Mouse (Mus musculus): ENCODE data around the gene Gramd1a.

Gramd1a gene

GRCm38 (mm10) chr7:31119556-31119955 is 36.1 kb downstream of the Gramd1a start:
- no peak for DNase-seq

DNA sequence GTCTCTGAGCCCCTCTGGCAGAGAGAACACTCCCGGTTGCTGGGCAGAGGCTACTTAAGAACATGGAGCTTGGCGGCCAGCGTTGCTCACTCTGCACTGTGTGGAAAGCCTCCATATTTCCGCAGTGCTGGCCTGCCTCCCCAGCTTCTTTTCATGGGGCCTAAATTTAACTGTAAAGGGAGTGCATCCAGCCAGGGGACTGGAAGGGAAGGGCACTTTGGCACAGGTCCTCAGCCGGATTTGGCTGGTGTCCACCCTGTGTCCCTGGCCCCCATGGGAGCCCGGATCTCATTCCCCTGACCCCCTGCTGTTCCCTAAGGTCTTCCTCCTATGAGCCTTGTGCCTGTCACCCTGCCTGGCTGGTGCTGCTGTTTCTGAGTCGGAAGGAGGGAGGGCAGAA is 37.2 kb downstream of the Gramd1a start:
- DNase-seq: no peak

- no peak for DNase-seq
Observed at GRCm38 (mm10) chr7:31117465-31117864, 38.2 kb downstream of the Gramd1a start.

- DNase-seq: no peak
Observed at GRCm38 (mm10) chr7:31116721-31117145, 39.0 kb downstream of the Gramd1a start.

DNA sequence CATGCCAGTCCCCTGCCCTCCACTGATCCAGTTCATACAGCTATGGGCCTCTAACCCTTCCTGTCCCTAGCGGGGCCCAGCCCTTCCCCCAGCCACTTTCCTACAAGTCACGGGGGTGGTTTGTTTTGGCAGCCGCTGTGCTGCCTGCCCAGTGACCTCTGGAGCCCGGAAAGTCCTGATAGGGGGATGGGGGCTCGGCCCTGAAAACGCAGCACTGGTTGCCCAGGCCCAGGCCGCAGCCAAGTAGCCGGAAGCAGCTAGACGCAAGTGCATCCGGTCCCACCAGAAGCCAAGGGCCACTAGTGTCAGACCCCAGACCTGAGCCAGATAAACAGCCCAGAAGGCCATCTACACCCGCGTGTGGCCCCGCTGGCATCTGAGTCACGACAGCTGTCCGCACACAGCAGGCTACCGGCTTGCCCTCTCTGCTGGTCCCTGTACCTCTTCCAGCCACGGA is 40.1 kb downstream of the Gramd1a start:
- DNase-seq: peak; percentile 34

- DNase-seq: peak; percentile 53
Observed at GRCm38 (mm10) chr7:31115182-31115581, 40.5 kb downstream of the Gramd1a start, which contains the start of gene Hpn. Gene Hpn, minus strand, starts transcription at chr7:31115290.

DNA sequence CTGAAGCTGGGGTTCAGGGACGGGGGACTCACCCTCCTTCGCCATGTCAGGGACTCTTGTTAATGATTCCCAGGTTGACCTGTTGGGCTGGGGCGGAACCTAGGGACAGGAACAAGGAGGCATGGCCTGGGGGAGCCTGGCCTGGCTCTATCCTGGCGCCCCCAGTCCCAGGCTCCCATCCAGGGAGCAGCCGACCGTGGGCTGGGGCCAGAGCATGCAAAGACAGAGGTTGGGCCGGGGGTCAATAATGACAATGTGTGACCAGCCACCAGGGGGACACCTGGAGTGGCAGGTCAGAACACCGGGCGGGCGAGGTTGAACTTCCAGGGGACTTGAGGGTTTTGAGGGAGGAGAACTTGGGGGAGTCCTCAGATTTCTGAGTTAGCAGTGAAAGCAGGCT is 41.0 kb downstream of the Gramd1a start:
- no peak for DNase-seq

- DNase-seq: no peak
Observed at GRCm38 (mm10) chr7:31113800-31114199, 41.9 kb downstream of the Gramd1a start.

GRCm38 (mm10) chr7:31112036-31112435 is 43.7 kb downstream of the Gramd1a start:
- DNase-seq: no peak

- DNase-seq: no peak
Observed at GRCm38 (mm10) chr7:31110861-31111385, 44.8 kb downstream of the Gramd1a start.

DNA sequence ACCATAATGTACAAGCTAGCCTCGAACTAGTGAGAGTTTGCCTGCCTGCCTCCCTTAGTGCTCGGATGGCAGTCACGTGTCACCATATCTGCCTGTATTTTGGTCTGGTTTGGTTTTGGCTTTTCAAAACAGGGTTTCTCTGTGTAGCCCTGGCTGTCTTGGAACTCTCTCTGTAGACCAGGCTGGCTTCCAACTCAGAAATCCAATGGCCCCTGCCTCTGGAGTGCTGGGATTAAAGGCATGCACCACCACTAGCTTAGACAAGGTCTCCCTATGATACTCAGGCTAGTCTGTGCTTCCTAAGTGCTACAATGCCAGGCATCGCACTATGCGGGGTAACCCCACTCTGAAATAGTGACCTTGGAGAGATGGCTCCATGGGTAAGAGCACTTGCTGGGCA is 45.9 kb downstream of the Gramd1a start:
- DNase-seq: no peak

DNA sequence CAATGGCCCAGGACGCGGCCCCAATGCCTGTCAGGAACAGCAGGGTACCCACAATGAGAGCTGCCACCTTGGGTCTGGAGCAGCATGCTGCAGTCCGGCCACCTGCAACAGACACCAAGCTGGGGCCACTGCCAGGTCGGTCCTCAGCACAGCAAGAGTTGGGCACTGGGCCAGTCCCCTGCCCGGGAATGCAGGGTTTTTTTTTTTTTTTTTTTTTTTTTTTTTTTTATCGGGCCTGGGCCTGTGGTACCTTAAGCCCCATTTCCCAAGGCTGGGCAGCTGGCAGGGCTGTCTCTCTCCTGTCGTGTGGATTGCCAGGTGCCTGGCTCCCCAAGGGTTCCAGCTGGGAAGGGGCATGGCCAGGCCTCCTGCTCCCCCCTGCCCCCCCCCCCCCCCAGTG is 46.6 kb downstream of the Gramd1a start:
- DNase-seq: peak; percentile 70

DNA sequence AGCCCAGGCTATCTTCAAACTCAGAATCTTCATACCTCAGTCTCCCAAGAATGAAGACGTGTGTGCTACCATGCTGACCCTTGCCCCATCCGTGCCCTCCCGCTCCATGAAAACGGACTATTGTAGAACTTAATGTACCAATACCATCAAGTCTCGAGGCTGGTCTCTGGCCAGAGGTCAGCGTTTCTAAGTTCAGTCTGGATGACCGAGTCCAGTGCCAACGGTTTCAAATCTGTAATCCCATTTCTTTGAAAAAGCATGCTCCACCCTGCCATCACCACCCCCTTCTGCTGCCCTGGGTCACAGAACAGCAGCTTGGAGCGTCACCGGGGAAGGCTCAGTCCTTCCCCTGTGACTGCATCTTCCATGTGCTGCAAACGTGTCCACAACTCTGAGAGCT is 47.9 kb downstream of the Gramd1a start:
- no peak for DNase-seq

DNA sequence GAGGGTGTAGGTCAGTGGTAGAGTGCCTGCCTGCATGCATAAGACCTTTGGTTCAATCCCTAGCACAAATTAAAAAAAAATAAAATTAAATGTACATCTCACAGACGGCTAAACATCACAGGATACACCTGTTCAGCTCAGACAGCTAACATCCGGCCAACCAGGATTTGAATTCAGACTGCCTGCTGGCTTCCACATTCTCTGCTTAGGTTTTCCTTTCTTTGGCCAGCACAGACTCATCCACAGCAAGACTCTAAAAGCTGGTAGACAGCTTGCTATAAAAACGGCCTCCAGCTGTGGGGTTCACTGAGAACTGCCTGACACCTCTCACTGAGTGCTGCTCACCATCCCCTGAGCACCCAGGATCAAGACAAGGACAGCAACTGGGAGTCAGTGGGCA is 49.5 kb downstream of the Gramd1a start:
- DNase-seq: no peak

- DNase-seq: peak; percentile 70
Observed at GRCm38 (mm10) chr7:31105061-31105768, 50.5 kb downstream of the Gramd1a start.

DNA sequence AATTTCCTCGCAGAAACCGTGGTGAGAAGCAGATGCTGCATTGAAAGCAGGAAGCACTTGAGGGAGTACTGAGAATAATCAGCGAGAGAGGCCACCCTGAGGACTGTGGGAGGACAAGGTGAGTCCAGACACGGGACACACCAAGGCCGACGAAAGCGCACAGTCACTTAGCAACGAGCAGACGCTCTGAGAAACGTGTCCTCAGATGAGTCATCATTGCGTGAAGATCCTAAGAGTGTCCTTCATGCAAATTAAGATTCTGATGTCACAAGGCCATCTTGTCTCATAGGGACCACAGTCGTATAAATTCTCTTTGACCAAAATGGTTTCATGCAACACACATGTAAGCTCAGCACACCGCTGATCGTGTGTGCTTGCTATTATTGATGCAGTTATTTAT is 54.9 kb downstream of the Gramd1a start:
- no peak for DNase-seq

DNA sequence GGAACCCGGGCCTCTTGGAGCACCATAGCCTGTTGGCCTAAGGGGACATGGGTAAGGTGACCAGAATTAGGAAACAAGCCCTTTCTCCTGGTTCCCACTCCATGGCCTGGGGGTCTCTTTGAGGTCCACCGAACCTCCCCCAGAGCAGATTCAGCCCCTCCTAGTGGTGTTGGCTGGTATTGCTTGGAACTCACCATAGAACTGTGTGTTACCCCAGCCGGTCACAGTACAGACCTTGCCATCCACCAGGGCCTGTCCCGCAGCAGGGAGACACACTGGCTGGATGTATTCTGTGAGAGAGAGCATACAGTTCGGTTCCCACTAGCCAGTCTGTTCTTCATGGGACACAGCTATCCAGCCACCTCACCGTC is 56.1 kb downstream of the Gramd1a start:
- DNase-seq: no peak

DNA sequence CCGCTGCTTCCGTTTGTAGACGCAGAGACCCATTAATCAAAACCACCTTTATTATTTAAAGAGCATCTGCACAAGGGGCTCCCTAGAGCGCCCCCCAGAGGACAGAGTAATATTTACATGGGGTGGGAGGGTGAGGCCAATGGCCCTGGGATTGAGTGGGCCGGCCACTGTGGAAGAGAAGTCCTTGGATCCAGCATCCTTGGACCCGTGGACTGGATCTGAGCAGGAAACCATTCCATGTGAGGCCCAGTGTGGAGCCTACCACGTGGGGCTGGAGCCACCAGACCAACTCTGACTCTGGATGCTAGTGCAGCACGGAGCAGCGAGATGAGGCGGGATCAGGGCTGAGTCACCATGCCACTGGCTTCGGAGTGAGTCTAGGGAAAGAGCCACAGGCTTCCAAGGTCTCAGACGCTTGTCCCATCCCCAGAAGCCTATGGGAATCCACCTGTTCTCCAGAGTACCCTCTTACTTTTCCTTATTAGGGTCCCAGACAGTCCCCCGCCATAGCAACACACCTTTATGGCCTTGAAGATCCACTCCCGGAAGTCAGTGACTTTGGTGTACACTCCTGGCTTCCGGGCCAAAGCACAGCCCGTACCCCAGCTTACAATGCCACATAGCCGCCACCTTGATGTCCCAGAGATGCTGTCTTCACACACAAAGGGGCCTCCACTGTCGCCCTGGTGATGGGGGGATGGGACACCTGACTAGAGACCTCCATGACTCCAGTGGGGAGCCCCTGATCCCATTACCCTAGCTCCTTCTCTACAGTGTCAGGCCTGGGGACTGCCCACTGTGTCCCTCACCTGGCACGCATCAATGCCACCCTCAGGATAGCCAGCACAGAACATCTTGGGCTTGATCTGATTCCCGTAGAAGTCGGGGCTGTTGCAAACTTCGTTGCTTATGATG is 56.7 kb downstream of the Gramd1a start:
- no peak for DNase-seq

- peak; percentile 96 for DNase-seq
Observed at GRCm38 (mm10) chr7:31097583-31098248, 58.0 kb downstream of the Gramd1a start.

DNA sequence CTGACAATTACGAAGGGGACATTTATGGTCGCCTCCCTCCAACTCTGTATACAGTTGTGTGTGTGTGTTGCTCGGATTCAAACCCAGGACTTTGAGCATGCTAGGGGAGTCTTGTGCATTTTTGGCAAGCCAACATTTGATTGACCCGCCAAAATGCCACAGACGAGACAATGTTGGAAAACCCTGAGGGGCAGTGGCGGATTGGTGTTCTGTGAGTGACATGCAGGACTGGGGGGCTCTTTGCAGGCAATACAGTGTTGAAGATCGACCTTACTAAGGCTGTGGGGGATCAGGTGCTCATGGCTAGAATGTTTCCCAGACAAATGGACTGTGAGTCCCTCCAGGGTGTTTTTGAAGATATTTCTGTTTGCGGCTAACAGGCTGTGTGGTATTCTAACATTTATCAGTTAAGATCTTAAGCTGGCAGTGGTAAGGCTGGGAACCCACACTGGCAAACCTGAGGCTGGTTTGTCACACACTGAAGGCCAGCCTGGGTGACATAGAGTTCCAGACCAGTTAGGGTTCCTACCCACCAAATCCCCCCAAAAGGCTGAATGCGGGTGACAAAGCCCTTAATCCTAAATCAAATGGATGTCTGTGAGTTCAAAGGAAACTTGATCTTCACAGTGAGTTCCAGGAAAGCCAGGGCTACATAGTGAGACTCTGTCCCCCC is 58.7 kb downstream of the Gramd1a start:
- DNase-seq: no peak

GRCm38 (mm10) chr7:31094774-31095501 is 60.8 kb downstream of the Gramd1a start:
- no peak for DNase-seq

GRCm38 (mm10) chr7:31089721-31090120 is 66.0 kb downstream of the Gramd1a start:
- DNase-seq: no peak

Measured in lung, postnatal 14 days (tissue).